Mouse (Mus musculus) thymus, postnatal 0 days (tissue): ENCODE results near the gene Pou2f2. TPM values are rescaled to one million over a fixed set of nuclear protein-coding genes. Genes with fewer than 3 reads are reported as not detected.
"Not testable (repeated sequence)": the region's sequence is repeated elsewhere in the genome, so short reads cannot be mapped to it uniquely, and the experiment has no call there.

Experiments
- DNase-seq: peaks from one replicate; pipeline ENCODE4 v3.0.0-alpha.2; 2015; ENCODE audit warnings: low spot score
- microRNA-seq: library from miRNA; unstranded; fragments of <30 nt; microRNA quantifications from one replicate; pipeline ENCODE4, GENCODE M21; 2016; ENCODE audit warnings: borderline number of aligned reads
- polyA plus RNA-seq: library from polyadenylated mRNA; unstranded; fragments of >200 nt; fragmentation: Nextera tagmentation; extraction: Ambion mirVana; gene quantifications from 2 replicates; pipeline ENCODE4 v1.2.1, GENCODE M21; 2015

Gene Pou2f2
- polyA plus RNA-seq, 1 experiment from 2014 or later = 1.5 TPM

- peak; percentile 46 for DNase-seq
Measured at GRCm38 (mm10) chr7:25067909-25068656, 111.4 kb downstream of the Pou2f2 start.

- DNase-seq = no peak
Measured at GRCm38 (mm10) chr7:25067338-25067737, 112.2 kb downstream of the Pou2f2 start.

- no peak for DNase-seq
Measured at GRCm38 (mm10) chr7:25063900-25064299, 115.6 kb downstream of the Pou2f2 start.

- no peak for DNase-seq
Measured at GRCm38 (mm10) chr7:25063346-25063745, 116.2 kb downstream of the Pou2f2 start.

GRCm38 (mm10) chr7:25058836-25059235, 120.7 kb downstream of the Pou2f2 start:
- no peak for DNase-seq

GRCm38 (mm10) chr7:25058394-25058793, 121.1 kb downstream of the Pou2f2 start:
- no peak for DNase-seq

- no peak for DNase-seq
Measured at GRCm38 (mm10) chr7:25057888-25058287, 121.6 kb downstream of the Pou2f2 start.

- no peak for DNase-seq
Measured at GRCm38 (mm10) chr7:25056951-25057350, 122.6 kb downstream of the Pou2f2 start.

- DNase-seq = no peak
Measured at GRCm38 (mm10) chr7:25052587-25052986, 126.9 kb downstream of the Pou2f2 start.

- DNase-seq = no peak
Measured at GRCm38 (mm10) chr7:25049295-25049930, 130.1 kb downstream of the Pou2f2 start.

GRCm38 (mm10) chr7:25047363-25047762, 132.2 kb downstream of the Pou2f2 start:
- DNase-seq = no peak

GRCm38 (mm10) chr7:25044599-25044998, 134.9 kb downstream of the Pou2f2 start:
- not testable (repeated sequence) for DNase-seq

GRCm38 (mm10) chr7:25041921-25042320, 137.6 kb downstream of the Pou2f2 start:
- DNase-seq = no peak

Small RNAs within 50 kb of the gene (microRNA-seq; reads per million reads assigned to microRNA genes)
- not detected for gene Mir6537
- gene Mir7048 = not detected

Other genes with a start within 250 kb of the Pou2f2 start
- gene Gm4881, start 235.2 kb downstream of the Pou2f2 start, polyA plus RNA-seq = not detected in 2 replicates
- 220 and 236 TPM in 2 replicates for gene Rabac1, start 207.0 kb downstream of the Pou2f2 start, polyA plus RNA-seq
- 1.7 TPM in 2 replicates for gene Atp1a3, start 173.8 kb downstream of the Pou2f2 start, polyA plus RNA-seq
- gene Grik5, start 107.4 kb downstream of the Pou2f2 start, polyA plus RNA-seq = 0.80 and 1.2 TPM in 2 replicates
- gene Zfp574, start 107.2 kb downstream of the Pou2f2 start, polyA plus RNA-seq = 18.1 and 20.8 TPM in 2 replicates
- gene Dedd2, start 40.9 kb upstream of the Pou2f2 start, polyA plus RNA-seq = 28.4 and 32.8 TPM in 2 replicates
- 2.7 and 3.1 TPM in 2 replicates for gene Zfp526, start 41.7 kb upstream of the Pou2f2 start, polyA plus RNA-seq
- gene Gsk3a, start 58.1 kb upstream of the Pou2f2 start, polyA plus RNA-seq = 16.7 and 17.5 TPM in 2 replicates
- gene Erf, start 71.0 kb upstream of the Pou2f2 start, polyA plus RNA-seq = 4.5 and 6.4 TPM in 2 replicates
- gene Cic, start 88.0 kb upstream of the Pou2f2 start, polyA plus RNA-seq = 28.4 and 37.2 TPM in 2 replicates
- gene Pafah1b3, start 118.3 kb upstream of the Pou2f2 start, polyA plus RNA-seq = 142 TPM in 2 replicates
- 0.22 and 0.23 TPM in 2 replicates for gene Prr19, start 121.7 kb upstream of the Pou2f2 start, polyA plus RNA-seq
- not detected in 2 replicates for gene Tmem145, start 126.4 kb upstream of the Pou2f2 start, polyA plus RNA-seq
- gene Megf8, start 137.4 kb upstream of the Pou2f2 start, polyA plus RNA-seq = 1.9 and 2.0 TPM in 2 replicates
- 4.1 and 11.4 TPM in 2 replicates for gene Cnfn, start 190.0 kb upstream of the Pou2f2 start, polyA plus RNA-seq
- 7.5 and 8.4 TPM in 2 replicates for gene Lipe, start 219.0 kb upstream of the Pou2f2 start, polyA plus RNA-seq
- gene Cxcl17, start 233.2 kb upstream of the Pou2f2 start, polyA plus RNA-seq = 1.0 and 2.0 TPM in 2 replicates